Mouse (Mus musculus) heart, embryonic 11.5 days (tissue): Measurements from ENCODE around the gene Tuba4a. TPM values are rescaled to one million over a fixed set of nuclear protein-coding genes. Genes with fewer than 3 reads are reported as not detected.

Experiments used
- ATAC-seq: fragments of 200-750 bp; cut with Nextera tagmentation; replicated peaks from 2 replicates; pipeline ENCODE4 v1.8.0; 2017; ENCODE audit warnings: moderate library complexity; ENCODE audit not compliant: insufficient number of reproducible peaks, low FRiP score, low TSS enrichment
- H3K27ac ChIP-seq: fragments of 300-500 bp; sonication (generic); 2 replicates; pipeline ENCODE4 v1.5.1; 2014; ENCODE audit warnings: mild to moderate bottlenecking, low read depth, low read length
- H3K27me3 ChIP-seq: fragments of 300-500 bp; sonication (generic); 2 replicates; pipeline ENCODE4 v1.6.1; 2014; ENCODE audit warnings: mild to moderate bottlenecking, low read length, mixed read lengths; ENCODE audit not compliant: control insufficient read depth, insufficient read depth
- H3K36me3 ChIP-seq: fragments of 300-500 bp; sonication (generic); 2 replicates; pipeline ENCODE4 v1.6.1; 2014; ENCODE audit warnings: mild to moderate bottlenecking, low read length, moderate library complexity, mixed read lengths; ENCODE audit not compliant: control insufficient read depth, insufficient read depth
- H3K4me1 ChIP-seq: fragments of 300-500 bp; sonication (generic); 2 replicates; pipeline ENCODE4 v1.6.1; 2014; ENCODE audit warnings: low read length; ENCODE audit not compliant: control insufficient read depth, insufficient read depth
- H3K4me2 ChIP-seq: fragments of 300-500 bp; sonication (generic); 2 replicates; pipeline ENCODE4 v1.6.1; 2014; ENCODE audit warnings: mild to moderate bottlenecking, moderate library complexity
- H3K4me3 ChIP-seq: fragments of 300-500 bp; sonication (generic); 2 replicates; pipeline ENCODE4 v1.5.1; 2014; ENCODE audit warnings: low read depth, low read length
- H3K9ac ChIP-seq: fragments of 300-500 bp; sonication (generic); 2 replicates; pipeline ENCODE4 v1.6.1; 2014; ENCODE audit warnings: mild to moderate bottlenecking, low read depth, low read length, moderate library complexity
- H3K9me3 ChIP-seq: fragments of 300-500 bp; sonication (generic); replicated peaks from 2 replicates; pipeline ENCODE4 v1.6.1; 2016; ENCODE audit warnings: low read length; ENCODE audit not compliant: control insufficient read depth
- WGBS: fragments of 180-500 bp; shearing (Covaris S2); extraction: QIAGEN DNeasy Blood & Tissue Kit; methylation state at CpG from one replicate; pipeline ENCODE4 v1.1.7; 2014; ENCODE audit not compliant: insufficient replicate concordance; 5-methylcytosine and 5-hydroxymethylcytosine counted together
- polyA plus RNA-seq: library from polyadenylated mRNA; unstranded; fragments of >200 nt; fragmentation: Nextera tagmentation; extraction: Ambion mirVana; gene quantifications from 2 replicates; pipeline ENCODE4 v1.2.1, GENCODE M21; 2014

The Tuba4a gene
- polyA plus RNA-seq, 1 experiment from 2014 or later, result 39.8 TPM

GRCm38 (mm10) chr1:75253029-75253428 is 33.4 kb upstream of the Tuba4a start:
- Histone ChIP-seq H3K4me1 (peaks cover 5% of the 10 kb centered on the region), H3K27me3 (peaks cover 4% of the 10 kb centered on the region; the same call in 1 of the 2 replicates), H3K4me2 (no peak overlapping the region), H3K9ac (no peak overlapping the region), H3K27ac (no peak overlapping the region), H3K9me3 (no peaks in the 10 kb centered on the region), H3K4me3 (no peak overlapping the region), H3K36me3 (no peaks in the 10 kb centered on the region)
- WGBS, result 68% methylated on average over 16 of the region's 16 CpGs
- ATAC-seq, result no peak

- H3K36me3 ChIP-seq, result no peaks in the 10 kb centered on the region
- H3K4me1 ChIP-seq, result peaks cover 12% of the 10 kb centered on the region
- H3K9me3 ChIP-seq, result no peaks in the 10 kb centered on the region
- no peak for ATAC-seq
- H3K27ac ChIP-seq, result no peak overlapping the region
- H3K4me3 ChIP-seq, result no peak overlapping the region
- H3K27me3 ChIP-seq, result peaks cover 3% of the 10 kb centered on the region; the same call in 1 of the 2 replicates
- no peak overlapping the region for H3K9ac ChIP-seq
- WGBS, result 63% methylated on average over 13 of the region's 13 CpGs
- H3K4me2 ChIP-seq, result no peak overlapping the region
These were observed 32.6 kb upstream of the Tuba4a start for GRCm38 (mm10) chr1:75252308-75252707.

GRCm38 (mm10) chr1:75251112-75251970 is 31.7 kb upstream of the Tuba4a start:
- peak overlapping the region; percentile 42 for H3K4me2 ChIP-seq
- no peak overlapping the region for H3K4me3 ChIP-seq
- H3K27ac ChIP-seq, result no peak overlapping the region
- H3K9me3 ChIP-seq, result no peaks in the 10 kb centered on the region
- no peaks in the 10 kb centered on the region for H3K36me3 ChIP-seq
- no peak overlapping the region for H3K9ac ChIP-seq
- 6% methylated on average over 22 of the region's 22 CpGs for WGBS
- ATAC-seq, result 0 out of 2 replicates have a peak, but pooled peaks have one; percentile 22
- H3K27me3 ChIP-seq, result no peaks in the 10 kb centered on the region
- peaks cover 14% of the 10 kb centered on the region for H3K4me1 ChIP-seq

- ATAC-seq, result no peak
These were observed 30.8 kb upstream of the Tuba4a start for GRCm38 (mm10) chr1:75250498-75250897.

GRCm38 (mm10) chr1:75248041-75248772 is 28.5 kb upstream of the Tuba4a start:
- ATAC-seq, result peak; percentile 47
- Histone ChIP-seq H3K27me3 (no peaks in the 10 kb centered on the region), H3K36me3 (no peaks in the 10 kb centered on the region; the same call in 1 of the 2 replicates), H3K9ac (peak overlapping the region; percentile 50; the same call in 1 of the 2 replicates), H3K4me3 (no peak overlapping the region), H3K4me1 (peaks cover 14% of the 10 kb centered on the region), H3K27ac (peak overlapping the region; percentile 94), H3K4me2 (peak overlapping the region; percentile 32), H3K9me3 (no peaks in the 10 kb centered on the region)
- 39% methylated on average over 9 of the region's 9 CpGs for WGBS

More at GRCm38 (mm10) chr1:75250498-75250897, 30.8 kb upstream of the Tuba4a start:
- H3K4me2 ChIP-seq, result no peak overlapping the region
- peaks cover 14% of the 10 kb centered on the region for H3K4me1 ChIP-seq
- H3K9me3 ChIP-seq, result no peaks in the 10 kb centered on the region
- no peaks in the 10 kb centered on the region for H3K27me3 ChIP-seq
- H3K27ac ChIP-seq, result no peak overlapping the region
- H3K9ac ChIP-seq, result no peak overlapping the region
- no peaks in the 10 kb centered on the region for H3K36me3 ChIP-seq
- 64% methylated on average over 3 of the region's 3 CpGs for WGBS
- H3K4me3 ChIP-seq, result no peak overlapping the region

DNA sequence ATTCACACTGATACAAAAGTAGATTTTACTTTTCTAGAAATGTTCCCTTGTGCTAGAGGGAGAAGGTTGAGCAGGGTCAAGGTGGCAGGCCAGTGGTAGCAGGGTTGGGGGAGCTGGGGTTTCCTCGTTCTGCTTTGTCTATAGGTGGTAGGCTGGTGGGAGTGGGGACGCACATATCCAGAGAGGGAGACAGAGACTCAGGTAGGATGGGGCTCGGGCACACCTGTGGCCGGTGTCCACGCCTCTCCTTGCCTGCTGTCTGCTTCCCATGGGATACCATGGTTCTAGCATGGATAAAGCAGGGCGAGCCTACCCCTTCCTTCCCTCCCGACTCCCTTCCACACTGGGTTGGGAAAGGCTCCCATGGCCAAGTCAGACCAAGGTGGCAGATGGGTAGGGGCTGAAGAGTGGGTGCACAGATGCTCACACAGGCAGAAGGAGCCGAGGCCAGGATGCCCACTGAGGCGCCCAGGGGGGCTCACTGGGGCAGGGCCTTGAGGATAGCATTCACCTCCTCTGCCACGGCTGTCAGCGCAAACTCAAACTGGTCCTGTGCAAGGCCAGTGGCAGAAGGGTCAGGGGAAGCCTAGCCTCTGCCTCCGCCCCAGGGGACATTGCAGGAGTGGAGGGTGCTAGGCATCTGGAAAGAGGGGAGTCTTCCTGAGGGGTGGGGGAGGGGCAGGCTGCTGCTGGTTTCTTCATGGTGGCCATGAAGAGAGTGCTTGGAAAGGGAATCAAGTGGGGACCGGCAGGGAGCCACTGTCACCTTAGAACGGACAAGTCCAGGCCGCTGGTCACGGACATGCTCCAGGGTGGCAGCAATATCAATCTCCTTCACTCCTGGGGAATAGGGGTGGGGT is 27.6 kb upstream of the Tuba4a start:
- Histone ChIP-seq H3K9ac (peak overlapping the region; percentile 35; the same call in 1 of the 2 replicates), H3K9me3 (no peaks in the 10 kb centered on the region), H3K4me1 (peaks cover 14% of the 10 kb centered on the region), H3K36me3 (no peaks in the 10 kb centered on the region; the same call in 1 of the 2 replicates), H3K27me3 (no peaks in the 10 kb centered on the region), H3K27ac (peak overlapping the region; percentile 94), H3K4me3 (no peak overlapping the region), H3K4me2 (peak overlapping the region; percentile 32; the same call in 1 of the 2 replicates)
- 78% methylated on average over 16 of the region's 16 CpGs for WGBS
- no peak for ATAC-seq

GRCm38 (mm10) chr1:75244836-75245235 is 25.2 kb upstream of the Tuba4a start:
- no peak overlapping the region for H3K4me2 ChIP-seq
- WGBS, result 22% methylated on average over 4 of the region's 4 CpGs
- H3K9me3 ChIP-seq, result no peaks in the 10 kb centered on the region
- peak; percentile 31; the same call in 1 of the 2 replicates for ATAC-seq
- no peak overlapping the region for H3K27ac ChIP-seq
- H3K36me3 ChIP-seq, result peaks cover 3% of the 10 kb centered on the region; the same call in 1 of the 2 replicates
- H3K4me1 ChIP-seq, result peaks cover 14% of the 10 kb centered on the region
- no peak overlapping the region for H3K9ac ChIP-seq
- no peaks in the 10 kb centered on the region for H3K27me3 ChIP-seq
- H3K4me3 ChIP-seq, result no peak overlapping the region
